Mouse (Mus musculus) left cerebral cortex, postnatal 25 days (tissue): ENCODE measurements at regions not wholly inside any gene's neighbourhood (a gene's known extent, or its start where the extent isn't known, plus 50 kb on each side); places are given as distances from the start of the nearest gene placed in this dataset.

Source experiments
- DNase-seq, 2 experiments: peaks; one replicate each; pipeline ENCODE4 v3.0.0; 2022; ENCODE audit warnings: low spot score in 2 of 2, mixed read lengths in 1 of 2
- intact Hi-C: fragments of 180-260 bp; cut with DNase I; formaldehyde crosslinking; loops from one replicate; pipeline ENCODE4 v1.15.1; 2025

GRCm38 (mm10) chr5:43045860-43046259, 187.1 kb upstream of the Cpeb2 start:
- intact Hi-C loops: no loop called here
- no peak for DNase-seq

- intact Hi-C loops: no loop called here
- DNase-seq: no peak
Measured at GRCm38 (mm10) chr5:43047316-43047715, 185.7 kb upstream of the Cpeb2 start.

- peak; percentile 20 to 90 for DNase-seq
- intact Hi-C loops: no loop called here
Measured at GRCm38 (mm10) chr5:43048196-43049050, 184.5 kb upstream of the Cpeb2 start.

GRCm38 (mm10) chr5:43049381-43050301, 183.3 kb upstream of the Cpeb2 start:
- DNase-seq: no peak
- intact Hi-C loops: no loop called here

- DNase-seq: no peak
Measured at GRCm38 (mm10) chr5:43050961-43051517, 181.9 kb upstream of the Cpeb2 start.

GRCm38 (mm10) chr5:43052668-43053067, 180.3 kb upstream of the Cpeb2 start:
- DNase-seq: no peak
- intact Hi-C loops: no loop called here

More at GRCm38 (mm10) chr5:43050961-43051517, 181.9 kb upstream of the Cpeb2 start:
- intact Hi-C loops: no loop called here

- intact Hi-C loops: no loop called here
- DNase-seq: no peak
Measured at GRCm38 (mm10) chr5:43054586-43054985, 178.4 kb upstream of the Cpeb2 start.

GRCm38 (mm10) chr5:43055111-43055710, 177.8 kb upstream of the Cpeb2 start:
- intact Hi-C loops: no loop called here
- no peak for DNase-seq

GRCm38 (mm10) chr5:43056486-43056885, 176.5 kb upstream of the Cpeb2 start:
- intact Hi-C loops: no loop called here
- no peak for DNase-seq

GRCm38 (mm10) chr5:43061243-43061642, 171.7 kb upstream of the Cpeb2 start:
- DNase-seq: no peak
- intact Hi-C loops: no loop called here

GRCm38 (mm10) chr5:43061797-43062391, 171.1 kb upstream of the Cpeb2 start:
- no peak for DNase-seq
- intact Hi-C loops: no loop called here

GRCm38 (mm10) chr5:43062499-43062898, 170.5 kb upstream of the Cpeb2 start:
- no peak for DNase-seq
- intact Hi-C loops: no loop called here

- DNase-seq: no peak
- intact Hi-C loops: no loop called here
Measured at GRCm38 (mm10) chr5:43063386-43063785, 169.6 kb upstream of the Cpeb2 start.

- no peak for DNase-seq
- intact Hi-C loops: no loop called here
Measured at GRCm38 (mm10) chr5:43071541-43071940, 161.4 kb upstream of the Cpeb2 start.

GRCm38 (mm10) chr5:43072340-43072739, 160.6 kb upstream of the Cpeb2 start:
- intact Hi-C loops: no loop called here
- no peak for DNase-seq

GRCm38 (mm10) chr5:43074536-43074935, 158.4 kb upstream of the Cpeb2 start:
- intact Hi-C loops: no loop called here
- DNase-seq: no peak

- DNase-seq: no peak
- intact Hi-C loops: no loop called here
Measured at GRCm38 (mm10) chr5:43080252-43080651, 152.7 kb upstream of the Cpeb2 start.

GRCm38 (mm10) chr5:43081561-43082534, 151.1 kb upstream of the Cpeb2 start:
- intact Hi-C loops: no loop called here
- DNase-seq: no peak
